Mouse (Mus musculus) heart, postnatal 0 days (tissue): ENCODE measurements around the gene Baiap2.

ENCODE experiments used
- CTCF ChIP-seq: IDR thresholded peaks from 2 replicates; pipeline ENCODE4 v1.5.1; 2016; ENCODE audit warnings: antibody characterized with exemption, control low read depth, low read depth
- EP300 ChIP-seq: IDR thresholded peaks from 2 replicates; pipeline ENCODE4 v1.6.1; 2016; ENCODE audit warnings: antibody characterized with exemption, low read depth

GRCm38 (mm10) chr11:119965053-119965452 is 22.5 kb downstream of the Baiap2 start:
- no peak for TF ChIP-seq CTCF
- no peak for TF ChIP-seq EP300
